Mouse (Mus musculus) cerebellum, postnatal 4 days (tissue): ENCODE measurements around the gene Tnfsf11.

ENCODE experiments used
- DNase-seq, 2 experiments: peaks; one replicate each; pipeline ENCODE4 v3.0.0; 2022; ENCODE audit warnings: low spot score in 2 of 2, mixed read lengths in 1 of 2

Gene Tnfsf11

GRCm38 (mm10) chr14:78307286-78308237 is at the start of gene Tnfsf11:
Gene Tnfsf11, minus strand, starts transcription at chr14:78308043.
- DNase-seq, result no peak

- no peak for DNase-seq
Measured at GRCm38 (mm10) chr14:78356764-78357163, 48.9 kb upstream of the Tnfsf11 start.

GRCm38 (mm10) chr14:78355381-78355780 is 47.5 kb upstream of the Tnfsf11 start:
- DNase-seq, result no peak

- no peak for DNase-seq
Measured at GRCm38 (mm10) chr14:78352865-78353264, 45.0 kb upstream of the Tnfsf11 start.

- no peak for DNase-seq
Measured at GRCm38 (mm10) chr14:78351544-78351943, 43.7 kb upstream of the Tnfsf11 start.

GRCm38 (mm10) chr14:78347715-78348114 is 39.9 kb upstream of the Tnfsf11 start:
- no peak for DNase-seq

- no peak for DNase-seq
Measured at GRCm38 (mm10) chr14:78343007-78343406, 35.2 kb upstream of the Tnfsf11 start.

GRCm38 (mm10) chr14:78342146-78342545 is 34.3 kb upstream of the Tnfsf11 start:
- DNase-seq, result no peak

- DNase-seq, result no peak
Measured at GRCm38 (mm10) chr14:78333341-78333740, 25.5 kb upstream of the Tnfsf11 start.

- DNase-seq, result no peak
Measured at GRCm38 (mm10) chr14:78331368-78331767, 23.5 kb upstream of the Tnfsf11 start.

GRCm38 (mm10) chr14:78330576-78331300 is 22.9 kb upstream of the Tnfsf11 start:
- DNase-seq, result no peak

- DNase-seq, result no peak
Measured at GRCm38 (mm10) chr14:78329765-78330451, 22.1 kb upstream of the Tnfsf11 start.

GRCm38 (mm10) chr14:78323356-78323755 is 15.5 kb upstream of the Tnfsf11 start:
- DNase-seq, result no peak

- DNase-seq, result no peak
Measured at GRCm38 (mm10) chr14:78322916-78323315, 15.1 kb upstream of the Tnfsf11 start.

- no peak for DNase-seq
Measured at GRCm38 (mm10) chr14:78320248-78320647, 12.4 kb upstream of the Tnfsf11 start.

GRCm38 (mm10) chr14:78319580-78319979 is 11.7 kb upstream of the Tnfsf11 start:
- DNase-seq, result no peak

GRCm38 (mm10) chr14:78319000-78319399 is 11.2 kb upstream of the Tnfsf11 start:
- no peak for DNase-seq

- no peak for DNase-seq
Measured at GRCm38 (mm10) chr14:78317623-78318022, 9.8 kb upstream of the Tnfsf11 start.

- DNase-seq, result no peak
Measured at GRCm38 (mm10) chr14:78300914-78301313, 6.9 kb downstream of the Tnfsf11 start.

- no peak for DNase-seq
Measured at GRCm38 (mm10) chr14:78292687-78293086, 15.2 kb downstream of the Tnfsf11 start.

- no peak for DNase-seq
Measured at GRCm38 (mm10) chr14:78289912-78290523, 17.8 kb downstream of the Tnfsf11 start.

GRCm38 (mm10) chr14:78288903-78289302 is 18.9 kb downstream of the Tnfsf11 start:
- no peak for DNase-seq
